Mouse (Mus musculus) liver, embryonic 14.5 days (tissue): ENCODE measurements at regions not wholly inside any gene's neighbourhood (a gene's known extent, or its start where the extent isn't known, plus 50 kb on each side); places are given as distances from the start of the nearest gene placed in this dataset.

ENCODE experiments used
- CTCF ChIP-seq: IDR thresholded peaks from 2 replicates; pipeline ENCODE4 v1.5.1; 2016; ENCODE audit warnings: antibody characterized with exemption, low read depth, control low read depth
- EP300 ChIP-seq: IDR thresholded peaks from 2 replicates; pipeline ENCODE4 v1.6.1; 2016; ENCODE audit warnings: antibody characterized with exemption, low read depth

DNA sequence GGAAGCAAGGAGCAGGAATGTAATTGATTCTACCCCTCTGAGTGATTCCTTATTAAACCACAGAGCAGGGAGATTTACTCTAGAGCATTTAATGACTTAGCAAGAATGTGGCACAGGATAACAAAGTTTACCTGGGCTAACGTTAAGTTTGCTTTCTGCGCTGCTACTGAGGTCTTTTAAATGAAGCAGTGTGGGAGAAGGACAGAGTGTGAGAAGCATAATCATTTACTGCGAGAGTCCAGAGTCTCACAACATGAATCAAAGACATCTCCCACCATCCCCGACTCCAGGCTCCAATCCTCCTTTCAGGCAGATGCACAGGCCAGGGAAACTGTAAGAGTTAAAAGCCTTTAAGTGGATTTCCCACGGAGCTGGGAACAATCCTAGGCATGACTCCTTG is 612.1 kb downstream of the Fam19a2 start:
- TF ChIP-seq CTCF, result no peak
- TF ChIP-seq EP300, result no peak
